Mouse (Mus musculus): ENCODE measurements around the gene Susd3.

The Susd3 gene

DNA sequence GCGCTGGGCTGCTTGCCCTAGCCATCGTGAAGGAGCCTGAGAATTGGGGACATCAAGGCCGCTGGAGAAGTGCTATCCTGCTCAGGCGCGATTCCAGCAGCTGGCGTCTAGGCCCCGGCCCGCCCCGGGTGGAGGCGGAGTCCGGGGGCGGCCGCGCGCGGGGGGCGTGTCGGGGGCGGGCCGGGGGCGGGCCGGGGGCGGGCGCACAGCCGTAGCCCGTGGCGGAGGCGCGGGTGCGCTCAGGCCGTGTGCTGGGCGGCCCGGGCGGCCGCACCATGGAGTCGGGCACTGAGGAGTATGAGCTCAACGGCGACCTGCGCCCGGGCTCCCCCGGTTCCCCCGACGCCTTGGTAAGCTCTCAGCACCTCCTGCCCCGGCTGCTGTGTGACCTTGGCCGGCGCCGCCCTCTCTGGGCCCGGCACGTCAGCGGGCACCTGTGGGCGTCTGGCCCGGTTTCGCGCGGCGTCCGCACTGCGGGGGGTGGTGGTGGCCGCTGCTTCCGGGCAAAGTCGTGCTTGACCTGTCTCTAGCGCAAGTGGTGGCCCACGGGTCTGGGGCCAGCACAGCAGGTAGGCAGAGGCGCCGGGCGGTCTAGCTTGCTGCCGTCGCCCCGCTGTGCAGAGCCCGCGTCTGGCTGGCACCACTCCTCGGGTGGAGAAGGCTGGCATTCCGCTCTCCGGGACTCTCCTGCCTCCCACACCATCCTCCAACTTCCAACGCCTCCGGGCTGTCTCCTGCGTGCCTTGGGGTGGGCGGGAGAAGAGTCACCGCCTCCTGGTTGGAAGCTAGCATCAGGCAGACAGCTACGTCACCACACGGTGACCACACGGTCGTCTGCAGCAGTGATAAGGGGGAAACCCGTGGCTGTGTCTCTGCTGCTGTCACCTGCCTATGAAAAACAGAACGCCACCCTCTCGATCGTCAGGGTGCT, 61.0 kb downstream of the Susd3 start, which contains the start of gene Ninj1:
Ninj1 (plus strand) TSS at position 198 of the 931 bp plus-strand sequence.
- peak; percentile 74 to 91 for DNase-seq (ENCODE audit: low spot score in 2 of 2)

DNA sequence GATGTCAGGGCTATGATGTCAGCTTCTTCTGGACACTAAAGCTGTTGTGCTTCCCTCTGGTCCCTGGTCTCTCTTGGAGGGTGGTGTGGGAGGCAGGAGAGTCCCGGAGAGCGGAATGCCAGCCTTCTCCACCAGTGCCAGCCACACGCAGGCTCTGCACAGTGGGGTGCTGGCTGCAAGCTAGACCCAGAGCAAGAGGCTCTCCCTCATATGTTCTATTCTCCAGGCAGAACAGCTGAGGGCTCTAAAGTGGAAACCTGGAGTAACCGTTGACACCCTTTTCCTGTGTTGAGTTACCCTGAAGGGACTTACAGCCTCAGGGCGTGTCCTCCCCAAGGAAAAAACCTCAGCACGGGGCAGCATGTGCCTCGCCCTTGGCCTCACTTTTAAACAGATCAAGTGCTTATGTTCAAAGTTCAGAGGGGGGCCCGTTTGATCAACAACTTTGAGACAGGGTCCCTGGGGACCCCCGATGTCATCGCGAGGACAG, 61.7 kb downstream of the Susd3 start:
- DNase-seq (ENCODE audit: low spot score in 2 of 2), result no peak

DNA sequence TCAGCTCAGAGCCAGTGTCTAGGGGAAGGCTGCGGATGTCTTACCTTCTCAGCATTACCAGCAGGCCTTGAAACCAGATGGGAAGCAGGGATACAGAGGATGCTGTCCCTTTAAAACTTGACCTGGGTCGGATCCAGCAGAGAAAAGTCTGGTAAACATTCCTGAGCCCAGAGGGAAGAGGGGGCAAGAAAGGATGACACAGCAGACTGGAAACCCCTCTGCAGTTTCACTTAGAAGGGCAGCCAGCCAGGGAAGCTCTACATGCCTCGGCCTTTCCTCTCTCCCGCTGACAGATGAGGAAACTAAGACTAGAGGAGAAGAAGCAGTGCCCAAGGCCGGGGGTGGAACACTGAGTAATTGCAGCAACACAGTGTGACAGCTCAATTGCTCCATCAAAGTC, 64.9 kb downstream of the Susd3 start:
- DNase-seq (ENCODE audit: low spot score in 2 of 2), result no peak

DNA sequence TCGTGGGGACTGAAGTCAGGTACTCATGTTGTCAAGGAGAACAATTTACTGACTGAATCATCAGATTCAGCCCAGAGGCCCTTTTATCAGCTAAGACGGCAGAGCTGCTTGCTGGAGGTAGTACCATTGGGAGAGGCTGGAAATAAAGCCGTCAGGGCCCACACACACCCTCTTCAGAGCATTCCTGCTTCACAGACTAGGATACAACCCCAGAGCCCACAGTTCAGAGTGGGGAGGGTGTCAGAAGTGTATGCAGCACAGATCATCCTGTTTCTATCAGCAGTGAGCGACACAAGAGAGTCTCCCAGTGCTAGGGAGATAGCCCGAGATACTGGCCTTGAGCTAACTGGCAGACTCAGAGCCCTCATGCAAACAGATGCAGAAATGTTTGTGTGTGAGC, 65.3 kb downstream of the Susd3 start:
- no peak for DNase-seq (ENCODE audit: low spot score in 2 of 2)

DNA sequence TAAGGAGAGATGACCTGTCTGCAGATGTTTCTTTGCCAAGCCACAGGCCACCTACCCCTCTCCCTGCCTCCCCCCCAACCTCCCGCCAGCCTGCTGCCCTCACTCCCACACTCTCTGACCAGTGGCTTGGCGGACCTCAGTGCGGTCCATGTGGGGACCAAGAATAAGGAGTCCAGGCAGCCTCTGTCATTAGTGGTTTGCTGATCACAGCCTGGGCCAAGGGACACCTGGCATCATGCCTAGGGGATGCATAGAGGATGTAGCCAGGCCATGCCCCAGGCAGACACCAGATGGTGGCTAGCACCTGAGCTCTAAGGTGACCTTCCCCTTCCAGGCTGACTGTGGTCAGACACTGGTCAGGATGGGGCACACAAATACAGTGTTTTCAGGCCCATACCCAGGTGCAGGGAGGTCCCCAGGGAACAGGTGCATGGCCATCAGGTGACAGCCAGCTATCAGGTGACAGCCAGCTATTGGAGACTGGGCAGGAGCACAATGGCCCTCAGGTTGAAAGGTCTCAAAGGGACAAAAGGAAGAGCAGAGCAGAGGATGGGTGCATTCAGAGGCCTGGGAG, 67.0 kb downstream of the Susd3 start:
- no peak for DNase-seq (ENCODE audit: low spot score in 2 of 2)

DNA sequence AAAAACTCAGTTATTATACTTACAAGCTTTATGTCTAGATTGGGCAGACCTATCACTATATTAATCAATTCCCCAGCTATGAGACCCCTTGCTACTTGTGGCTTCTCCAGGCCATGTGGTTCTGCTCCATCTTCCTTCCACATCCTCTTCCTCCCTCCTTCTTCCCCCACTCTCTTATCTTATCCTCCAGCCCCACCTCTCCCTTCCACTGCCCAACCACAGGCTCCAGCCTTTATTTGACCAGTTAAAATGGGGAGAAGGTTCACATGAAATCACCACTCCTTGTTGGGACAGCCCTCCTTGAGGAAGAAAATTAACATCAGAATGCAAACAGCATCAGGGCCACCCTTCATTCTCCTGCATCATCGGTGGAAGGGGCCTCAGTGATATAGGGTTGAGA, 67.8 kb downstream of the Susd3 start:
- no peak for DNase-seq (ENCODE audit: low spot score in 2 of 2)

Data from spleen, postnatal 4 days (tissue).